ENCODE assay signal across 21 mouse cellular contexts in the genomic region with DNA sequence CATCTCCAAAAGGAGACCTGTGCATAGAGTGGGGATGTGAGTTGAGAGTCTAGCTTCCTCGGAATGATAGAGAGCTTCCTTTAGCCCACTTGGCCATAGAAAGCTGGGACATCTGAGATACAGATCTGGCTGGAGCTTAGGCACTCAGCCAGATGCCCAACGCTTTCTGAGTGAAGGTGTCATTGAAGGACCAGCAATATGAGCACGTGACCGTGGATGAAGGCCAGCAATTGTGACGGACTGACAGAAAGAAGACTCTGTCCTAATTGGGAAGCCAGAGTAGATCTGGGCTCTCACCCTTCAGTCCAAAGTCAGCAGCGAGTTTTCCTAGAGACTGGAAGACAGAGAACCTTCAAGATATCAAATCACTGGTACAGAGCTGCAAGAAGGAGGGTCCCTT. TPM values are rescaled to one million over a fixed set of nuclear protein-coding genes. Genes with fewer than 3 reads are reported as not detected.
DNase-seq lines count a peak whose midpoint lies in the region; ATAC-seq and TF ChIP-seq lines count a peak whose summit lies in the region.
"Had no signal": no experiment of that assay in that cellular context is flagged by ENCODE, and none has a peak within 500 bp of the region (broad histone marks: within the 10 kb centered on the region; RNA-seq: fewer than 3 reads in every experiment).

No protein-coding gene starts in this region.

- WGBS in kidney, embryonic 15.5 days = 84% methylated on average over 6 of the region's 6 CpGs
- 73% methylated on average over 6 of the region's 6 CpGs for WGBS in liver, postnatal 0 days (ENCODE audit: insufficient replicate concordance)

- no peaks in the 10 kb centered on the region for H3K36me3 ChIP-seq in kidney, embryonic 15.5 days
- H3K36me3 ChIP-seq in liver, postnatal 0 days (replicated peaks; ENCODE audit: insufficient read depth, low read length) = no peaks in the 10 kb centered on the region
- H3K36me3 ChIP-seq: liver, embryonic 12.5 days; midbrain, embryonic 12.5 days had no signal

- TF ChIP-seq CTCF in liver, postnatal 0 days (IDR thresholded peaks at IDR 0.05; ENCODE audit: low read depth) = no peak

- no peak for TF ChIP-seq EP300 in liver, postnatal 0 days (IDR thresholded peaks at IDR 0.05; ENCODE audit: low read depth)

- no peak overlapping the region for H3K4me2 ChIP-seq in kidney, embryonic 15.5 days
- H3K4me2 ChIP-seq in liver, postnatal 0 days (ENCODE audit: low read depth, low read length) = no peak overlapping the region
- H3K4me2 ChIP-seq: liver, embryonic 12.5 days; midbrain, embryonic 12.5 days had no signal

- ATAC-seq in kidney, embryonic 15.5 days (replicated peaks; ENCODE audit: low FRiP score) = no peak
- ATAC-seq in liver, postnatal 0 days = no peak
- ATAC-seq: inflammation-experienced regulatory T-cells, adult 6 months; liver, embryonic 12.5 days had no signal

- peak; percentile 41 to 45 for DNase-seq in heart, adult 18-20 months
- DNase-seq in heart, postnatal 4 days = no peak
- no peak for DNase-seq in kidney, postnatal 4 days
- peak; percentile 55 for DNase-seq in MN1 (ENCODE audit: low spot score)
- DNase-seq in adrenal gland, postnatal 14 days = peak; percentile 75
- no peak for DNase-seq in urinary bladder, adult 2 months (ENCODE audit: low spot score)
- DNase-seq in liver, postnatal 0 days = no peak
- DNase-seq: thymus, postnatal 14 days had no signal

- H3K9ac ChIP-seq in kidney, embryonic 15.5 days = no peak overlapping the region
- H3K9ac ChIP-seq in liver, postnatal 0 days (replicated peaks) = no peak overlapping the region
- H3K9ac ChIP-seq: forebrain, postnatal 0 days; liver, embryonic 12.5 days; midbrain, embryonic 12.5 days had no signal

- no peaks in the 10 kb centered on the region for H3K27me3 ChIP-seq in kidney, embryonic 15.5 days
- no peaks in the 10 kb centered on the region for H3K27me3 ChIP-seq in liver, postnatal 0 days (ENCODE audit: insufficient read depth, low read length)

- peak overlapping the region; percentile 79; the same call in 1 of the 2 replicates for H3K27ac ChIP-seq in kidney, embryonic 15.5 days
- no peak overlapping the region for H3K27ac ChIP-seq in liver, postnatal 0 days (ENCODE audit: low read depth)
- H3K27ac ChIP-seq: liver, embryonic 12.5 days; midbrain, embryonic 12.5 days had no signal

- H3K4me3 ChIP-seq in kidney, embryonic 15.5 days (replicated peaks) = no peak overlapping the region
- H3K4me3 ChIP-seq in liver, postnatal 0 days (ENCODE audit: low read depth, low read length) = no peak overlapping the region
- H3K4me3 ChIP-seq: liver, embryonic 12.5 days; midbrain, embryonic 12.5 days had no signal

- H3K9me3 ChIP-seq in kidney, embryonic 15.5 days (replicated peaks) = no peaks in the 10 kb centered on the region
- H3K9me3 ChIP-seq in liver, postnatal 0 days (ENCODE audit: low read length) = no peaks in the 10 kb centered on the region
- H3K9me3 ChIP-seq: liver, embryonic 12.5 days; midbrain, embryonic 12.5 days had no signal

- H3K4me1 ChIP-seq in kidney, embryonic 15.5 days = peaks cover 18% of the 10 kb centered on the region
- H3K4me1 ChIP-seq in liver, postnatal 0 days (ENCODE audit: insufficient read depth) = no peaks in the 10 kb centered on the region
- H3K4me1 ChIP-seq: midbrain, embryonic 12.5 days had no signal

RNA-seq across cellular contexts. Expression of a gene that starts 3.5 kb away (rescaled TPM):
- 1 to 10 TPM; 9.2 to 9.7 TPM for total RNA-seq in heart, adult 18-20 months (2021)
- total RNA-seq in heart, postnatal 4 days (2021) = 1 to 10 TPM; 4.0 to 4.2 TPM
- polyA plus RNA-seq in kidney, embryonic 15.5 days (2015; fragmentation: Nextera tagmentation; extraction: Ambion mirVana) = 2.4 and 2.8 TPM in 2 replicates
- total RNA-seq in adrenal gland, postnatal 14 days (2021) = 19.8 and 26.8 TPM in 2 replicates
- 23.3 and 27.0 TPM in 2 replicates for polyA plus RNA-seq in urinary bladder, adult 2 months (2012; rRNA removed)
- 0.68 and 0.73 TPM in 2 replicates for polyA plus RNA-seq in liver, postnatal 0 days (2015; fragmentation: Nextera tagmentation; extraction: Ambion mirVana)
- polyA plus RNA-seq: inflammation-experienced regulatory T-cells, adult 6 months had no signal

RNA-seq across cellular contexts. Expression of a gene that starts 22.4 kb away (rescaled TPM):
- not detected for total RNA-seq in heart, adult 18-20 months (2021)
- not detected for total RNA-seq in heart, postnatal 4 days (2021)
- not detected in 2 replicates for polyA plus RNA-seq in kidney, embryonic 15.5 days (2015; fragmentation: Nextera tagmentation; extraction: Ambion mirVana)
- not detected in 2 replicates for total RNA-seq in adrenal gland, postnatal 14 days (2021)
- polyA plus RNA-seq in urinary bladder, adult 2 months (2012; rRNA removed) = 0.12 and 0.19 TPM in 2 replicates
- not detected in 2 replicates for polyA plus RNA-seq in liver, postnatal 0 days (2015; fragmentation: Nextera tagmentation; extraction: Ambion mirVana)
- total RNA-seq: ES-E14; forebrain, postnatal 0 days; gastrocnemius, postnatal 25 days; layer of hippocampus, postnatal 10 days; left cerebral cortex, postnatal 4 days had no signal
- polyA plus RNA-seq: forebrain, postnatal 0 days; heart, embryonic 14.5 days; inflammation-experienced regulatory T-cells, adult 6 months; liver, embryonic 12.5 days; midbrain, embryonic 12.5 days; spleen, adult 2 months; stomach, embryonic 16.5 days had no signal

RNA-seq across cellular contexts. Expression of a gene that starts 55.6 kb away (rescaled TPM):
- not detected for total RNA-seq in heart, adult 18-20 months (2021)
- total RNA-seq in heart, postnatal 4 days (2021) = not detected
- polyA plus RNA-seq in kidney, embryonic 15.5 days (2015; fragmentation: Nextera tagmentation; extraction: Ambion mirVana) = not detected in 2 replicates
- not detected in 2 replicates for total RNA-seq in adrenal gland, postnatal 14 days (2021)
- polyA plus RNA-seq in urinary bladder, adult 2 months (2012; rRNA removed) = not detected in 2 replicates
- not detected in 2 replicates for polyA plus RNA-seq in liver, postnatal 0 days (2015; fragmentation: Nextera tagmentation; extraction: Ambion mirVana)
- total RNA-seq: ES-E14; forebrain, postnatal 0 days; gastrocnemius, postnatal 25 days; layer of hippocampus, postnatal 10 days; left cerebral cortex, postnatal 4 days had no signal
- polyA plus RNA-seq: brain, embryonic 14.5 days; forebrain, postnatal 0 days; heart, embryonic 14.5 days; inflammation-experienced regulatory T-cells, adult 6 months; liver, embryonic 12.5 days; midbrain, embryonic 12.5 days; spleen, adult 2 months; stomach, embryonic 16.5 days had no signal

Comparison
In these comparisons a context has a peak if more than half of its experiments do, and no peak if none do; other contexts are left out.
1. DNase-seq: peak in heart, adult 18-20 months (2 of 2), MN1 (single experiment) and adrenal gland, postnatal 14 days (single experiment); none in heart, postnatal 4 days (single experiment), kidney, postnatal 4 days (0 of 2), urinary bladder, adult 2 months (single experiment) and liver, postnatal 0 days (single experiment).